Mouse (Mus musculus) kidney, postnatal 0 days (tissue): ENCODE data around the gene Odf3b. TPM values are rescaled to one million over a fixed set of nuclear protein-coding genes. Genes with fewer than 3 reads are reported as not detected.
A peak's percentile ranks its signal among the peaks of the same experiment; 100 is the strongest.

ENCODE experiments used
- ATAC-seq: fragments of 200-750 bp; cut with Nextera tagmentation; replicated peaks from 2 replicates; pipeline ENCODE4 v1.8.0; 2017; ENCODE audit warnings: low read depth, moderate number of reproducible peaks, moderate TSS enrichment, moderate library complexity; ENCODE audit not compliant: low FRiP score
- DNase-seq: peaks from one replicate; pipeline ENCODE4 v3.0.0-alpha.2; 2016; ENCODE audit warnings: low spot score
- H3K27ac ChIP-seq: fragments of 300-500 bp; sonication (generic); 2 replicates; pipeline ENCODE4 v1.5.1; 2014; ENCODE audit warnings: mild to moderate bottlenecking
- H3K27me3 ChIP-seq: fragments of 300-500 bp; sonication (generic); 2 replicates; pipeline ENCODE4 v1.6.1; 2014; ENCODE audit warnings: low read length, mixed read lengths; ENCODE audit not compliant: insufficient read depth
- H3K36me3 ChIP-seq: fragments of 300-500 bp; sonication (generic); 2 replicates; pipeline ENCODE4 v1.6.1; 2014; ENCODE audit warnings: low read length, mixed read lengths; ENCODE audit not compliant: insufficient read depth
- H3K4me1 ChIP-seq: fragments of 300-500 bp; sonication (generic); replicated peaks from 2 replicates; pipeline ENCODE4 v1.6.1; 2014; ENCODE audit warnings: antibody characterized with exemption, low read length, mixed read lengths; ENCODE audit not compliant: insufficient read depth
- H3K4me2 ChIP-seq: fragments of 300-500 bp; sonication (generic); 2 replicates; pipeline ENCODE4 v1.6.1; 2014; ENCODE audit warnings: mild to moderate bottlenecking, low read length, moderate library complexity, mixed read lengths
- H3K4me3 ChIP-seq: fragments of 300-500 bp; sonication (generic); replicated peaks from 2 replicates; pipeline ENCODE4 v1.5.1; 2014; ENCODE audit warnings: low read depth, low read length
- H3K9ac ChIP-seq: fragments of 300-500 bp; sonication (generic); 2 replicates; pipeline ENCODE4 v1.6.1; 2014; ENCODE audit warnings: low read depth, low read length
- H3K9me3 ChIP-seq: fragments of 300-500 bp; sonication (generic); replicated peaks from 2 replicates; pipeline ENCODE4 v1.6.1; 2016; ENCODE audit warnings: low read length, inconsistent platforms, mixed read lengths
- CTCF ChIP-seq: IDR thresholded peaks from 2 replicates; pipeline ENCODE4 v1.5.1; 2016; ENCODE audit warnings: antibody characterized with exemption, low read depth, mild to moderate bottlenecking, moderate library complexity
- WGBS: fragments of 180-500 bp; shearing (Covaris S2); extraction: QIAGEN DNeasy Blood & Tissue Kit; methylation state at CpG from one replicate; pipeline ENCODE4 v1.1.7; 2014; 5-methylcytosine and 5-hydroxymethylcytosine counted together
- polyA plus RNA-seq: library from polyadenylated mRNA; unstranded; fragments of >200 nt; fragmentation: Nextera tagmentation; extraction: Ambion mirVana; gene quantifications from 2 replicates; pipeline ENCODE4 v1.2.1, GENCODE M21; 2015

Gene Odf3b
- polyA plus RNA-seq: 0.68 and 0.87 TPM in 2 replicates

GRCm38 (mm10) chr15:89378831-89379401 lies at the start of gene Odf3b:
TSS of gene Odf3b (minus strand) at chr15:89379282.
- peaks cover 36% of the 10 kb centered on the region for H3K27me3 ChIP-seq
- peak within 1 kb of the TSS; percentile 62 for H3K4me2 ChIP-seq
- H3K9me3 ChIP-seq: no peaks in the 10 kb centered on the region
- DNase-seq: peak; percentile 44
- no peak for ATAC-seq
- WGBS: 1% methylated on average over 30 of the region's 33 CpGs
- peaks cover 24% of the 10 kb centered on the region for H3K4me1 ChIP-seq
- TF ChIP-seq CTCF: no peak
- peak within 1 kb of the TSS; percentile 24 for H3K9ac ChIP-seq
- no peak within 1 kb of the TSS for H3K27ac ChIP-seq
- H3K36me3 ChIP-seq: no peaks in the 10 kb centered on the region
- H3K4me3 ChIP-seq: peak within 1 kb of the TSS; percentile 39

GRCm38 (mm10) chr15:89428136-89428790 lies 49.2 kb upstream of the Odf3b start:
- H3K9me3 ChIP-seq: no peaks in the 10 kb centered on the region
- ATAC-seq (no peak), DNase-seq (no peak)
- peaks cover 18% of the 10 kb centered on the region; the same call in 1 of the 2 replicates for H3K4me1 ChIP-seq
- H3K36me3 ChIP-seq: peaks cover 9% of the 10 kb centered on the region; the same call in 1 of the 2 replicates
- H3K4me2 ChIP-seq: peak overlapping the region; percentile 73
- TF ChIP-seq CTCF: no peak
- no peak overlapping the region for H3K27ac ChIP-seq
- WGBS: 87% methylated on average over 19 of the region's 19 CpGs
- H3K9ac ChIP-seq: peak overlapping the region; percentile 75; the same call in 1 of the 2 replicates
- H3K27me3 ChIP-seq: no peaks in the 10 kb centered on the region
- H3K4me3 ChIP-seq: peak overlapping the region; percentile 68

- ATAC-seq (no peak), DNase-seq (no peak)
- peaks cover 18% of the 10 kb centered on the region; the same call in 1 of the 2 replicates for H3K4me1 ChIP-seq
- no peak overlapping the region for H3K4me3 ChIP-seq
- H3K36me3 ChIP-seq: peaks cover 9% of the 10 kb centered on the region; the same call in 1 of the 2 replicates
- H3K4me2 ChIP-seq: no peak overlapping the region
- H3K9me3 ChIP-seq: no peaks in the 10 kb centered on the region
- no peaks in the 10 kb centered on the region for H3K27me3 ChIP-seq
- TF ChIP-seq CTCF: no peak
- 95% methylated on average over 10 of the region's 10 CpGs for WGBS
- no peak overlapping the region for H3K27ac ChIP-seq
- no peak overlapping the region for H3K9ac ChIP-seq
Measured at GRCm38 (mm10) chr15:89426716-89427115, 47.6 kb upstream of the Odf3b start.

GRCm38 (mm10) chr15:89425711-89426121 lies 46.6 kb upstream of the Odf3b start, which contains the start of gene Cpt1b:
TSS of gene Cpt1b (minus strand) at chr15:89425863.
- Histone ChIP-seq H3K9ac (0 out of 2 replicates have a peak within 1 kb of the TSS, but pooled peaks have one; percentile 32), H3K4me1 (peaks cover 18% of the 10 kb centered on the region; the same call in 1 of the 2 replicates), H3K36me3 (peaks cover 9% of the 10 kb centered on the region; the same call in 1 of the 2 replicates), H3K9me3 (no peaks in the 10 kb centered on the region), H3K4me2 (peak within 1 kb of the TSS; percentile 34; the same call in 1 of the 2 replicates), H3K27ac (peak within 1 kb of the TSS; percentile 62; the same call in 1 of the 2 replicates), H3K4me3 (no peak within 1 kb of the TSS), H3K27me3 (no peaks in the 10 kb centered on the region)
- 30% methylated on average over 6 of the region's 6 CpGs for WGBS
- ATAC-seq: 0 out of 2 replicates have a peak, but pooled peaks have one; percentile 18
- peak; percentile 27 for DNase-seq
- TF ChIP-seq CTCF: no peak

GRCm38 (mm10) chr15:89424621-89425020 lies 45.5 kb upstream of the Odf3b start:
- Histone ChIP-seq H3K36me3 (peaks cover 9% of the 10 kb centered on the region; the same call in 1 of the 2 replicates), H3K27ac (no peak overlapping the region), H3K27me3 (no peaks in the 10 kb centered on the region), H3K9ac (no peak overlapping the region), H3K4me2 (0 out of 2 replicates have a peak overlapping the region, but pooled peaks have one; percentile 34), H3K4me3 (no peak overlapping the region), H3K4me1 (peaks cover 15% of the 10 kb centered on the region; the same call in 1 of the 2 replicates), H3K9me3 (no peaks in the 10 kb centered on the region)
- TF ChIP-seq CTCF: no peak
- ATAC-seq: no peak
- 85% methylated on average over 8 of the region's 8 CpGs for WGBS
- DNase-seq: no peak

- Histone ChIP-seq H3K9me3 (no peaks in the 10 kb centered on the region), H3K36me3 (peaks cover 12% of the 10 kb centered on the region; the same call in 1 of the 2 replicates), H3K27ac (no peak overlapping the region), H3K27me3 (no peaks in the 10 kb centered on the region), H3K9ac (no peak overlapping the region), H3K4me1 (peaks cover 7% of the 10 kb centered on the region; the same call in 1 of the 2 replicates), H3K4me3 (no peak overlapping the region), H3K4me2 (no peak overlapping the region)
- 85% methylated on average over 9 of the region's 9 CpGs for WGBS
- no peak for DNase-seq
- ATAC-seq: no peak
- no peak for TF ChIP-seq CTCF
Measured at GRCm38 (mm10) chr15:89421938-89422337, 42.9 kb upstream of the Odf3b start.
